Mouse (Mus musculus) myocyte (in vitro differentiated cells): ENCODE measurements around the gene Prim1.

Source experiments
- CEBPB ChIP-seq: IDR thresholded peaks from 2 replicates; pipeline ENCODE4 v1.6.1; 2011; ENCODE audit warnings: mild to moderate bottlenecking, moderate library complexity; ENCODE audit not compliant: poor library complexity, insufficient read depth, severe bottlenecking
- E2F4 ChIP-seq: IDR thresholded peaks from one replicate; pipeline ENCODE4 v1.6.1; 2011; ENCODE audit warnings: mild to moderate bottlenecking, control low read depth, moderate library complexity; ENCODE audit not compliant: insufficient read depth
- MAX ChIP-seq: IDR thresholded peaks from one replicate; pipeline ENCODE4 v1.6.1; 2011; ENCODE audit warnings: low read depth, mild to moderate bottlenecking, control low read depth
- MYOD1 ChIP-seq, 3 experiments: IDR thresholded peaks; one replicate each; pipeline ENCODE4 v1.6.1; 2011; ENCODE audit warnings: control low read depth in 2 of 3, low read depth in 2 of 3, mild to moderate bottlenecking in 2 of 3, moderate library complexity in 1 of 3; ENCODE audit not compliant: insufficient read length in 2 of 3, control insufficient read depth in 1 of 3
- MYOG ChIP-seq, 3 experiments: IDR thresholded peaks; one replicate each; pipeline ENCODE4 v1.6.1; 2011; ENCODE audit warnings: control low read depth in 2 of 3, low read depth in 2 of 3, mild to moderate bottlenecking in 2 of 3; ENCODE audit not compliant: insufficient read length in 2 of 3, control insufficient read depth in 1 of 3, insufficient read depth in 1 of 3
- POLR2A ChIP-seq: IDR thresholded peaks from one replicate; pipeline ENCODE4 v1.6.1; 2011; ENCODE audit warnings: low read depth, mild to moderate bottlenecking, control low read depth, moderate library complexity; ENCODE audit not compliant: insufficient read length
- POLR2AphosphoS2 ChIP-seq: IDR thresholded peaks from one replicate; pipeline ENCODE4 v1.6.1; 2011; ENCODE audit warnings: low read depth, control low read depth; ENCODE audit not compliant: insufficient read length
- SRF ChIP-seq: IDR thresholded peaks from one replicate; pipeline ENCODE4 v1.6.1; 2011; ENCODE audit warnings: low read depth; ENCODE audit not compliant: control insufficient read depth, insufficient read length
- TCF12 ChIP-seq: IDR thresholded peaks from one replicate; pipeline ENCODE4 v1.6.1; 2011; ENCODE audit warnings: mild to moderate bottlenecking, control low read depth; ENCODE audit not compliant: poor library complexity, insufficient read depth, severe bottlenecking
- TCF3 ChIP-seq: IDR thresholded peaks from one replicate; pipeline ENCODE4 v1.6.1; 2011; ENCODE audit warnings: low read depth, control low read depth; ENCODE audit not compliant: insufficient read length
- USF1 ChIP-seq: IDR thresholded peaks from one replicate; pipeline ENCODE4 v1.6.1; 2011; ENCODE audit warnings: low read depth, mild to moderate bottlenecking, control low read depth, moderate library complexity

DNA sequence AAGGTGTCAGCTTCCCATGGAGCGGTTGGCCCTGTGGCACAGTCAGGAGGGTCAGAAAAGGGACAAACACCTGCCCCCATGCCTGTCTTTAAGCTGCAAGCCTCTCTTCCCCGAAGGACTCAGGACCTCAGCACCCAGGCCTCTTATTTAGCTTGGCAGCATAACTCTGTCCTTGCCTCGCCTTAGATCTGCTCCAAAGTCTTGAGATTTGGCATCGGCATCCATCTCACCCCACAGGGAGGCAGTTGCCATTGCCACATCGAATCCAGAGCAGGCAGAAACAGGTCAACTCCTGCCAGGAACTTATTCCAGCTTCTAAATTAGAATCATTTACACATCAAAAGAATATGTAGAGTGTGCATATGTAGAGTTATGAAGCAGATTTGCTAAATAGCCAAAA lies 30.3 kb upstream of the Prim1 start:
- TF ChIP-seq USF1 (no peak), POLR2A (no peak), POLR2AphosphoS2 (no peak), CEBPB (no peak), TCF12 (no peak), MAX (no peak), MYOD1 (IDR thresholded peaks at IDR 0.05; ENCODE audit: control insufficient read depth in 1 of 3, insufficient read length in 2 of 3, low read depth in 2 of 3) (no peak), TCF3 (no peak), E2F4 (no peak), MYOG (IDR thresholded peaks at IDR 0.05; ENCODE audit: control insufficient read depth in 1 of 3, insufficient read depth in 1 of 3, insufficient read length in 2 of 3, low read depth in 2 of 3) (no peak), SRF (no peak)
